Mouse (Mus musculus): ENCODE measurements around the gene Palmd. TPM values are rescaled to one million over a fixed set of nuclear protein-coding genes. Genes with fewer than 3 reads are reported as not detected.

The Palmd gene
- polyA plus RNA-seq, 1 experiment from 2014 or later: 3.9 TPM

DNA sequence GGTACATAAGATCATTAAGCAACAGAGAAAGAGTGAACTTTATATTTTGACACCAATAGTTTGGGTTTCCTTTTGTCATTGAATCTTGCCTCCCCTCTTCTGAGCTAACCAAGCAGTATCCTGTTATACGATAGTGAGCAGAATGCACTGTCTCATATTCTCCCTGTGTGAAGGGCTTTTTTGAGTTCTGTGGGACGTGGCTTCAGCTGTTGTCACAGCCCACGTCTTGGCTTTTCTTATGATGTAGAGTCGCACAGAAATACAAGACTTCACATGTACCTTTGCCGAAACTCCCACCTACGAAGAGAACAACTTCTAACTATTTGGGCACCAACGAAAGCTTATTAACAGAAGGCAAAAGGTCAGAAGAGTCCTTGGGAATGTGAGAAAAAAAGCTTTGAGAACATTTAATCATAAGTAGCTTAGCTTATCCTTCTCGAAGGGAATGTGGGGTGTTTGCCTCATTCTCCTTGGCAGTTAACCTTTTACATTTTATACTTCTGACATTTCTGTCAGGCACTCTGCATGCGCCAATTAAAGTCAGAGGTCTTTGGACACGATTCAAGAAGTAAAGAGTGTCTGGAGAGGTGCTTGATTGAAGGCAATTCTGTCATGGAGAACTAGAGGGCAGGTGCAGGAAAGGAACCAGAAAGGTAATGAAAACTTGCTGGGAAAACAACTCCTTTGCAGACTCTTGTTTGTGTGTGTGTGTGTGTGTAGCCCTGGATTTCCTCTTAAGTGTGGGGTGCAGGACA, 27.8 kb downstream of the Palmd start:
- H3K4me2 ChIP-seq (ENCODE audit: low read depth, low read length): no peak overlapping the region
- no peak overlapping the region for H3K27ac ChIP-seq (replicated peaks; ENCODE audit: low read depth, low read length)
- H3K9ac ChIP-seq (replicated peaks; ENCODE audit: low read length): no peak overlapping the region
- ATAC-seq (replicated peaks; ENCODE audit: insufficient number of reproducible peaks, low FRiP score, low TSS enrichment, low read depth) (no peak), DNase-seq (ENCODE audit: low spot score) (no peak)
- H3K4me3 ChIP-seq (ENCODE audit: low read depth, low read length): no peak overlapping the region
- 76% methylated on average over 10 of the region's 10 CpGs for WGBS
- no peaks in the 10 kb centered on the region for H3K27me3 ChIP-seq (ENCODE audit: control insufficient read depth, insufficient read depth, low read length)
- H3K36me3 ChIP-seq (replicated peaks; ENCODE audit: control insufficient read depth, insufficient read depth, low read depth, low read length): no peaks in the 10 kb centered on the region
- H3K4me1 ChIP-seq (ENCODE audit: control insufficient read depth, insufficient read depth, low read length): no peaks in the 10 kb centered on the region
- no peaks in the 10 kb centered on the region for H3K9me3 ChIP-seq (replicated peaks; ENCODE audit: control insufficient read depth, low read length)

DNA sequence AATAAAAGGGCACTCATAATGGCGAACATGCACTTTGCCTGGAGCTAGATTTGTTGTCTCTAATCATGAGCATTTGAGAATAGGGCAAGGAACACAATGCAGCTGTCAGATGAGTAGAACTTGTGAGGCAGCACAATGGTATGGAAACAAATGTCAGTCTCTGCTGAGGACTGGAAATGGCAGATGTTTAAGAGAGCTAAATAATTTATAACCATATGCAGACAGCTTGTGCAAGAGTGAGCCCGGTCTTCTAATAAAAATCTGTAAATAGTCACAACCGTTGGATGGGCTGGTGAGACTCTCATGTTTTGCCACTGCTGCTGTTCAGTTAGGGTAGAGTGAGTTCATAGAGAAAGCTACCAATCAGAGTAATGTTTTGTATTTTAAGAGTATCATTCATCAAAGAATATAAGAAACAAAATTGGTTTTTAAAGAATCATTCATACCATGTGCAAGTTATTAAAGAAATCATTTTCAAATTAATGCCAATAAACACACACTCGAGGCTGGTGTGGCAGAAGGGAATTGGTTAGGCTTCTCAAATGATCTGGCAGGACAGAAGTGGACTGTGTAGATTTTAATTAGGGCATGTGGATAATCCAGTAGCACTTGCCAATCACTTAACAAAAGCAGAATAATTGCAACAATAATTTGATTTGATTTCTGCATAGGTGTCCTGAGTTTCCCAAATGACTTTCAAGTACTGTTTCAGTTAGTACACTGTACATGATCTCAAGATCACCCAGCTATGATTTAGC, 31.7 kb downstream of the Palmd start:
- 68% methylated on average over 4 of the region's 4 CpGs for WGBS
- H3K4me1 ChIP-seq (ENCODE audit: control insufficient read depth, insufficient read depth, low read length): no peaks in the 10 kb centered on the region
- no peak overlapping the region for H3K4me2 ChIP-seq (ENCODE audit: low read depth, low read length)
- no peak overlapping the region for H3K9ac ChIP-seq (replicated peaks; ENCODE audit: low read length)
- no peak overlapping the region for H3K27ac ChIP-seq (replicated peaks; ENCODE audit: low read depth, low read length)
- H3K9me3 ChIP-seq (replicated peaks; ENCODE audit: control insufficient read depth, low read length): no peaks in the 10 kb centered on the region
- H3K27me3 ChIP-seq (ENCODE audit: control insufficient read depth, insufficient read depth, low read length): no peaks in the 10 kb centered on the region
- no peak for ATAC-seq (replicated peaks; ENCODE audit: insufficient number of reproducible peaks, low FRiP score, low TSS enrichment, low read depth)
- H3K36me3 ChIP-seq (replicated peaks; ENCODE audit: control insufficient read depth, insufficient read depth, low read depth, low read length): no peaks in the 10 kb centered on the region
- H3K4me3 ChIP-seq (ENCODE audit: low read depth, low read length): no peak overlapping the region
- no peak for DNase-seq (ENCODE audit: low spot score)

DNA sequence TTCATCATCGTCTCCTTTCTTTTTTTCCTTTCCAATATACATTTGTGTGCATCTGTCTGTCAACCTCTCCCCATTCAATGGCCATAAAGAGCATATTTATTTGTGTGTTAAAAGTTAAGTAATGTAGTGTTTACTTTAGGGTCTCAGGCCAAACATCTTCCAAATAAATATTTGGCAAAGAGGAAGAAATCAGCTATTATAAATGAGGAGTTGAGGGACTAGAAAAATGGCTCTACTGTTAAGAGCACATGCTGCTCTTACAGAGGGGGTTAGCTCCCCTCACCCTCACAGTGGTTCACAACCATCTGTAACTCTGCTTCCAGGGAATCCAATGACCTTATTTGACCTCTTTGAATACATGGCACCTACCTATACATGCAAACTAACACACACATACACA, 35.6 kb downstream of the Palmd start:
- Histone ChIP-seq H3K4me3 (ENCODE audit: low read depth, low read length) (no peak overlapping the region), H3K27ac (replicated peaks; ENCODE audit: low read depth, low read length) (no peak overlapping the region), H3K4me1 (ENCODE audit: control insufficient read depth, insufficient read depth, low read length) (no peaks in the 10 kb centered on the region), H3K36me3 (replicated peaks; ENCODE audit: control insufficient read depth, insufficient read depth, low read depth, low read length) (no peaks in the 10 kb centered on the region), H3K27me3 (ENCODE audit: control insufficient read depth, insufficient read depth, low read length) (no peaks in the 10 kb centered on the region), H3K4me2 (ENCODE audit: low read depth, low read length) (no peak overlapping the region), H3K9me3 (replicated peaks; ENCODE audit: control insufficient read depth, low read length) (no peaks in the 10 kb centered on the region), H3K9ac (replicated peaks; ENCODE audit: low read length) (no peak overlapping the region)
- 85% methylated on average over 1 of the region's 1 CpGs for WGBS
- DNase-seq (ENCODE audit: low spot score): no peak
- no peak for ATAC-seq (replicated peaks; ENCODE audit: insufficient number of reproducible peaks, low FRiP score, low TSS enrichment, low read depth)

DNA sequence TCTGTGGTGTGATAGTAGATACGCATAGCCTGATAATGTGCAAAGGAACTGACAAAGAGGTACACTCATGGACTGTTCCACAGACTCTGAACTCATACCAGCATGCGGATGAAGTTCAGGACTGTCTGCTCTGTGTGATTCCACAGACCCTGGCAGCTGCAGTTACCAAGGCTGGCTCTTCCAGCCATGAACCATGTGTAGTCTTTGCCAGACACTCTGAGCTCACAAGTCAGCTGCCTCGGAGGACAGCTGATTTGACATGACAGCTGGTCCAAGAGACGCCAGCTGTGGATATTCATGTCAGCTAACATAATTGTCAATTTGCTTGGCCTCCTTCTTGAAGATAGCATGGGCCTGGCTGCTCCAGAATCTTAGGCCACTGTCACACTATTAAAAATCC, 39.8 kb downstream of the Palmd start:
- no peak overlapping the region for H3K27ac ChIP-seq (replicated peaks; ENCODE audit: low read depth, low read length)
- no peak overlapping the region for H3K4me2 ChIP-seq (ENCODE audit: low read depth, low read length)
- H3K4me1 ChIP-seq (ENCODE audit: control insufficient read depth, insufficient read depth, low read length): no peaks in the 10 kb centered on the region
- H3K4me3 ChIP-seq (ENCODE audit: low read depth, low read length): no peak overlapping the region
- no peaks in the 10 kb centered on the region for H3K27me3 ChIP-seq (ENCODE audit: control insufficient read depth, insufficient read depth, low read length)
- H3K9me3 ChIP-seq (replicated peaks; ENCODE audit: control insufficient read depth, low read length): no peaks in the 10 kb centered on the region
- ATAC-seq (replicated peaks; ENCODE audit: insufficient number of reproducible peaks, low FRiP score, low TSS enrichment, low read depth) (0 out of 2 replicates have a peak, but pooled peaks have one; percentile 29), DNase-seq (ENCODE audit: low spot score) (no peak)
- H3K9ac ChIP-seq (replicated peaks; ENCODE audit: low read length): no peak overlapping the region
- H3K36me3 ChIP-seq (replicated peaks; ENCODE audit: control insufficient read depth, insufficient read depth, low read depth, low read length): no peaks in the 10 kb centered on the region
- 85% methylated on average over 4 of the region's 4 CpGs for WGBS

DNA sequence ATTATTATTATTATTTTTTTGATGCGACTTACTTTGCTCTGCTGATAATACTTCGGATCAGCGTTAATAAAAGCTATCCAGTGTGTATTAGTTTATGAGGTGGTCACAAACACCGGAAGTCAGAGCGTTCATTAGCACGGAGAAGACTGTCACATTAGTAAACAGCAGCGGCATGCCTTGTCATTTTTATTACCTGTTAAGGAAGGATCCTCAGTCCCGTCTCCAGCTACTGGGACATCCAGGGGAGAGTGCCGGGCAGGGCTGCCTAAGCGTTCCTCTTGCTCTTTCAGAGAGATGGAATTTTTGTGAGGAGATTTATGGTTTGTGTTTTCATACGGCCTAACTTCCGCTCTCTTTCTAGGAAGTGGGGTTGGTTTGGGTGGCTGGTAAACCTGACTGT, 45.7 kb downstream of the Palmd start:
- no peaks in the 10 kb centered on the region for H3K9me3 ChIP-seq (replicated peaks; ENCODE audit: control insufficient read depth, low read length)
- no peak overlapping the region for H3K9ac ChIP-seq (replicated peaks; ENCODE audit: low read length)
- H3K4me3 ChIP-seq (ENCODE audit: low read depth, low read length): no peak overlapping the region
- H3K4me1 ChIP-seq (ENCODE audit: control insufficient read depth, insufficient read depth, low read length): no peaks in the 10 kb centered on the region
- DNase-seq (ENCODE audit: low spot score) (no peak), ATAC-seq (replicated peaks; ENCODE audit: insufficient number of reproducible peaks, low FRiP score, low TSS enrichment, low read depth) (no peak)
- H3K4me2 ChIP-seq (ENCODE audit: low read depth, low read length): no peak overlapping the region
- H3K27ac ChIP-seq (replicated peaks; ENCODE audit: low read depth, low read length): no peak overlapping the region
- no peaks in the 10 kb centered on the region for H3K36me3 ChIP-seq (replicated peaks; ENCODE audit: control insufficient read depth, insufficient read depth, low read depth, low read length)
- whole genome bisulfite sequencing: 91% methylated on average over 12 of the region's 12 CpGs
- H3K27me3 ChIP-seq (ENCODE audit: control insufficient read depth, insufficient read depth, low read length): no peaks in the 10 kb centered on the region

DNA sequence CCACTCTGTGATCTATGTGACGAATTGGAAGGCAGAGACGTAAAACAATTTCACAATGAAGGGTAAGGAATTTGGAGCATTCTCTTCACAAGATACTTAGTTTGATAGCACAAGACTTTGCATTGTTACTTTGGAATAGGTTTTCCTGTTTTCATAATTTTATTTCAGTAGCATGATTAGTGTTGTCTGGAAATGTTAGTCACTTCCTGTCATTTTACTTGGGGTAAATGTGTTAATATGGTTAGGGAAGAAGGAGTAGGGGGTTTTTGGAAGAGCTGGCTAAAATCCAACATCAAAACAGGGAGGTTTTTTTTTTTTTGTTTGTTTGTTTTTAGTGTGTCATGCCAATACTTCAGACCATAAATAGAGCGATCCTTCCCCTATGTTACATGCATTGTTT, 47.3 kb downstream of the Palmd start:
- H3K9ac ChIP-seq (replicated peaks; ENCODE audit: low read length): no peak overlapping the region
- H3K27me3 ChIP-seq (ENCODE audit: control insufficient read depth, insufficient read depth, low read length): no peaks in the 10 kb centered on the region
- H3K4me3 ChIP-seq (ENCODE audit: low read depth, low read length): no peak overlapping the region
- 88% methylated on average over 3 of the region's 3 CpGs for WGBS
- H3K4me1 ChIP-seq (ENCODE audit: control insufficient read depth, insufficient read depth, low read length): no peaks in the 10 kb centered on the region
- DNase-seq (ENCODE audit: low spot score) (no peak), ATAC-seq (replicated peaks; ENCODE audit: insufficient number of reproducible peaks, low FRiP score, low TSS enrichment, low read depth) (no peak)
- no peak overlapping the region for H3K27ac ChIP-seq (replicated peaks; ENCODE audit: low read depth, low read length)
- no peak overlapping the region for H3K4me2 ChIP-seq (ENCODE audit: low read depth, low read length)
- no peaks in the 10 kb centered on the region for H3K36me3 ChIP-seq (replicated peaks; ENCODE audit: control insufficient read depth, insufficient read depth, low read depth, low read length)
- no peaks in the 10 kb centered on the region for H3K9me3 ChIP-seq (replicated peaks; ENCODE audit: control insufficient read depth, low read length)

DNA sequence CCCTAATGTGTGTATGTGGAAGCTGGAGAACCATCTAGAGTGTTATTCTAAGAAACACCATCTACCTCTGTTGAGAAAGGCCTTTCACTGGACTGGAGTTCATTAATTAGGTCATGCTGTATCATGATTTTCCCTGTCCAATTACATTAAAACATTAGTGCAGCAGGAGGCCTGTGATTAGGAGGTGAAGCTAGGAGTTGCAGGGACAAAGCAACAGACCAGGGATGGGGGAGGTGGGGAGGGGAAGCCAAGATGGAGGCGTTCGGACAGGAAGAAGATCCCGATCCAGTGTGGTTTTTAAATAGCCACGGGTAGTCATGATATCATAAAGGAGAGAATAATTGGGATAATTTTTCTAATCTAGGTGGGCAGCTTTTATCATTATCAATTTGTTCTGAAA, 51.8 kb downstream of the Palmd start:
- H3K4me1 ChIP-seq (ENCODE audit: control insufficient read depth, insufficient read depth, low read length): no peaks in the 10 kb centered on the region
- H3K9ac ChIP-seq (replicated peaks; ENCODE audit: low read length): no peak overlapping the region
- ATAC-seq (replicated peaks; ENCODE audit: insufficient number of reproducible peaks, low FRiP score, low TSS enrichment, low read depth): no peak
- WGBS: 86% methylated on average over 4 of the region's 4 CpGs
- no peaks in the 10 kb centered on the region for H3K36me3 ChIP-seq (replicated peaks; ENCODE audit: control insufficient read depth, insufficient read depth, low read depth, low read length)
- no peak overlapping the region for H3K4me2 ChIP-seq (ENCODE audit: low read depth, low read length)
- no peaks in the 10 kb centered on the region for H3K27me3 ChIP-seq (ENCODE audit: control insufficient read depth, insufficient read depth, low read length)
- H3K27ac ChIP-seq (replicated peaks; ENCODE audit: low read depth, low read length): no peak overlapping the region
- H3K9me3 ChIP-seq (replicated peaks; ENCODE audit: control insufficient read depth, low read length): no peaks in the 10 kb centered on the region
- H3K4me3 ChIP-seq (ENCODE audit: low read depth, low read length): no peak overlapping the region
- no peak for DNase-seq (ENCODE audit: low spot score)

DNA sequence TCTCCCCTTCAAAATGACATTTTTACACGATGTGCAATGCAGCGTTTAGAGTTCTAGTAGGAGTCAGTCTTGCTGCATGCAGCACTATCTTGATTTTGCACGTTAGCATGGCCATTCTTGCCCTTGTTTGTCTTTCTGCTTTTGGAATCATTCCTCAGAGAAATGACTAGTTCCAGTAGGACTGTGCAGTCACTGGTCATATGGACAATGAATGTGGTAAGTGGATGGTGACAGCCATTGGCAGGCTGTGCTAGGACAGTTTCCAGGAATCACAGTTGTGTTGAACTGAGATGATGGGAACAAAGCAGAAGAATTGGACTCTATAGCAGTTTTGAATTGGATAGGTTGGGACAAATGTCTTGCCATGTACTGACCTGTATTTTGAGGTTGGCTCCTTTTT, 53.9 kb downstream of the Palmd start:
- no peak overlapping the region for H3K4me3 ChIP-seq (ENCODE audit: low read depth, low read length)

More for the DNA sequence above, 53.9 kb downstream of the Palmd start:
- H3K4me1 ChIP-seq (ENCODE audit: control insufficient read depth, insufficient read depth, low read length): no peaks in the 10 kb centered on the region
- no peak overlapping the region for H3K4me2 ChIP-seq (ENCODE audit: low read depth, low read length)
- 74% methylated on average over 3 of the region's 3 CpGs for WGBS
- DNase-seq (ENCODE audit: low spot score) (no peak), ATAC-seq (replicated peaks; ENCODE audit: insufficient number of reproducible peaks, low FRiP score, low TSS enrichment, low read depth) (no peak)
- no peaks in the 10 kb centered on the region for H3K36me3 ChIP-seq (replicated peaks; ENCODE audit: control insufficient read depth, insufficient read depth, low read depth, low read length)
- H3K9ac ChIP-seq (replicated peaks; ENCODE audit: low read length): no peak overlapping the region
- no peaks in the 10 kb centered on the region for H3K27me3 ChIP-seq (ENCODE audit: control insufficient read depth, insufficient read depth, low read length)
- no peaks in the 10 kb centered on the region for H3K9me3 ChIP-seq (replicated peaks; ENCODE audit: control insufficient read depth, low read length)
- no peak overlapping the region for H3K27ac ChIP-seq (replicated peaks; ENCODE audit: low read depth, low read length)
